Mouse (Mus musculus): ENCODE data around the gene Sec61b. TPM values are rescaled to one million over a fixed set of nuclear protein-coding genes. Genes with fewer than 3 reads are reported as not detected.

Gene Sec61b
- total and polyA plus RNA-seq, 2 experiments from 2014 or later, result 228 to 262 TPM

- Histone ChIP-seq H3K27ac (ENCODE audit: low read depth, low read length) (no peak overlapping the region), H3K4me3 (ENCODE audit: low read depth, low read length) (no peak overlapping the region), H3K4me2 (ENCODE audit: low read depth, low read length, poor library complexity, severe bottlenecking) (no peak overlapping the region), H3K36me3 (ENCODE audit: insufficient read depth, low read length) (no peaks in the 10 kb centered on the region), H3K27me3 (ENCODE audit: insufficient read depth, low read length) (no peaks in the 10 kb centered on the region), H3K4me1 (ENCODE audit: insufficient read depth, low read length) (no peaks in the 10 kb centered on the region), H3K9me3 (ENCODE audit: low read length) (no peaks in the 10 kb centered on the region), H3K9ac (replicated peaks; ENCODE audit: low read length, poor library complexity, severe bottlenecking) (no peak overlapping the region)
- peak; percentile 54 for DNase-seq (ENCODE audit: low spot score)
- 33% methylated on average over 4 of the region's 4 CpGs for WGBS
- no peak; the same call in 1 of the 2 replicates for ATAC-seq (ENCODE audit: low FRiP score)
- peak; percentile 79 for TF ChIP-seq CTCF (IDR thresholded peaks at IDR 0.05)
Observed at GRCm38 (mm10) chr4:47502546-47502971, 28.1 kb downstream of the Sec61b start.

GRCm38 (mm10) chr4:47503045-47503444 lies 28.6 kb downstream of the Sec61b start:
- peak; percentile 26 for DNase-seq (ENCODE audit: low spot score)
- 77% methylated on average over 6 of the region's 6 CpGs for WGBS
- H3K4me2 ChIP-seq (ENCODE audit: low read depth, low read length, poor library complexity, severe bottlenecking), result no peak overlapping the region
- no peaks in the 10 kb centered on the region for H3K9me3 ChIP-seq (ENCODE audit: low read length)
- no peak overlapping the region for H3K9ac ChIP-seq (replicated peaks; ENCODE audit: low read length, poor library complexity, severe bottlenecking)
- H3K4me3 ChIP-seq (ENCODE audit: low read depth, low read length), result no peak overlapping the region
- no peaks in the 10 kb centered on the region for H3K36me3 ChIP-seq (ENCODE audit: insufficient read depth, low read length)
- H3K4me1 ChIP-seq (ENCODE audit: insufficient read depth, low read length), result no peaks in the 10 kb centered on the region
- H3K27me3 ChIP-seq (ENCODE audit: insufficient read depth, low read length), result no peaks in the 10 kb centered on the region
- no peak for ATAC-seq (ENCODE audit: low FRiP score)
- no peak for TF ChIP-seq CTCF (IDR thresholded peaks at IDR 0.05)
- H3K27ac ChIP-seq (ENCODE audit: low read depth, low read length), result no peak overlapping the region

GRCm38 (mm10) chr4:47504841-47505517 lies 30.5 kb downstream of the Sec61b start:
- WGBS, result 84% methylated on average over 10 of the region's 10 CpGs
- Histone ChIP-seq H3K27me3 (ENCODE audit: insufficient read depth, low read length) (no peaks in the 10 kb centered on the region), H3K4me1 (ENCODE audit: insufficient read depth, low read length) (no peaks in the 10 kb centered on the region), H3K4me3 (ENCODE audit: low read depth, low read length) (no peak overlapping the region), H3K9ac (replicated peaks; ENCODE audit: low read length, poor library complexity, severe bottlenecking) (no peak overlapping the region), H3K9me3 (ENCODE audit: low read length) (no peaks in the 10 kb centered on the region), H3K4me2 (ENCODE audit: low read depth, low read length, poor library complexity, severe bottlenecking) (no peak overlapping the region), H3K36me3 (ENCODE audit: insufficient read depth, low read length) (no peaks in the 10 kb centered on the region), H3K27ac (ENCODE audit: low read depth, low read length) (no peak overlapping the region)
- DNase-seq (ENCODE audit: low spot score) (no peak), ATAC-seq (ENCODE audit: low FRiP score) (no peak)
- TF ChIP-seq CTCF (IDR thresholded peaks at IDR 0.05), result no peak

- DNase-seq (ENCODE audit: low spot score), result peak; percentile 66
Observed at GRCm38 (mm10) chr4:47518551-47519181, 44.2 kb downstream of the Sec61b start.

GRCm38 (mm10) chr4:47520076-47520475 lies 45.6 kb downstream of the Sec61b start:
- WGBS, result 72% methylated on average over 4 of the region's 4 CpGs
- Histone ChIP-seq H3K9me3 (ENCODE audit: low read length) (no peaks in the 10 kb centered on the region), H3K4me1 (ENCODE audit: insufficient read depth, low read length) (no peaks in the 10 kb centered on the region), H3K4me3 (ENCODE audit: low read depth, low read length) (no peak overlapping the region), H3K27me3 (ENCODE audit: insufficient read depth, low read length) (no peaks in the 10 kb centered on the region), H3K36me3 (ENCODE audit: insufficient read depth, low read length) (no peaks in the 10 kb centered on the region), H3K27ac (ENCODE audit: low read depth, low read length) (no peak overlapping the region), H3K4me2 (ENCODE audit: low read depth, low read length, poor library complexity, severe bottlenecking) (no peak overlapping the region), H3K9ac (replicated peaks; ENCODE audit: low read length, poor library complexity, severe bottlenecking) (no peak overlapping the region)
- TF ChIP-seq CTCF (IDR thresholded peaks at IDR 0.05), result no peak
- DNase-seq (ENCODE audit: low spot score), result no peak
- ATAC-seq (ENCODE audit: low FRiP score), result no peak

More at GRCm38 (mm10) chr4:47518551-47519181, 44.2 kb downstream of the Sec61b start:
- Histone ChIP-seq H3K9me3 (ENCODE audit: low read length) (no peaks in the 10 kb centered on the region), H3K27ac (ENCODE audit: low read depth, low read length) (no peak overlapping the region), H3K4me3 (ENCODE audit: low read depth, low read length) (no peak overlapping the region), H3K36me3 (ENCODE audit: insufficient read depth, low read length) (no peaks in the 10 kb centered on the region), H3K4me2 (ENCODE audit: low read depth, low read length, poor library complexity, severe bottlenecking) (no peak overlapping the region), H3K9ac (replicated peaks; ENCODE audit: low read length, poor library complexity, severe bottlenecking) (no peak overlapping the region), H3K27me3 (ENCODE audit: insufficient read depth, low read length) (no peaks in the 10 kb centered on the region), H3K4me1 (ENCODE audit: insufficient read depth, low read length) (no peaks in the 10 kb centered on the region)
- no peak for TF ChIP-seq CTCF (IDR thresholded peaks at IDR 0.05)
- WGBS, result 44% methylated on average over 12 of the region's 12 CpGs
- peak; percentile 53 for ATAC-seq (ENCODE audit: low FRiP score)
